Mouse (Mus musculus): ENCODE data around the gene Pga5.

GRCm38 (mm10) chr19:10671854-10672417 is 5.9 kb downstream of the Pga5 start:
- TF ChIP-seq CTCF (IDR thresholded peaks at IDR 0.05; ENCODE audit: low read depth) (no peak), EP300 (IDR thresholded peaks at IDR 0.05; ENCODE audit: low read depth) (no peak)

Data from liver, postnatal 0 days (tissue).